Mouse (Mus musculus): Measurements from ENCODE around the gene Arhgap44. TPM values are rescaled to one million over a fixed set of nuclear protein-coding genes. Genes with fewer than 3 reads are reported as not detected.

Gene Arhgap44
- polyA plus RNA-seq, 1 experiment from 2014 or later: 20.8 TPM

- H3K27me3 ChIP-seq (ENCODE audit: control insufficient read depth, insufficient read depth, low read length): no peaks in the 10 kb centered on the region
- H3K4me1 ChIP-seq (ENCODE audit: control insufficient read depth, insufficient read depth, low read length): no peaks in the 10 kb centered on the region
- H3K4me3 ChIP-seq (ENCODE audit: low read depth, low read length): no peak overlapping the region
- H3K9ac ChIP-seq (replicated peaks; ENCODE audit: low read depth, low read length): no peak overlapping the region
- no peaks in the 10 kb centered on the region for H3K9me3 ChIP-seq (ENCODE audit: control insufficient read depth, low read length)
- ATAC-seq (ENCODE audit: low read depth): no peak
- no peaks in the 10 kb centered on the region for H3K36me3 ChIP-seq (ENCODE audit: control insufficient read depth, insufficient read depth, low read length)
- no peak overlapping the region for H3K4me2 ChIP-seq (ENCODE audit: low read depth, low read length)
- WGBS: 97% methylated on average over 1 of the region's 1 CpGs
- no peak overlapping the region for H3K27ac ChIP-seq (ENCODE audit: low read depth, low read length)
Observed at GRCm38 (mm10) chr11:65185114-65185513, 22.4 kb upstream of the Arhgap44 start.

- no peak overlapping the region for H3K9ac ChIP-seq (replicated peaks; ENCODE audit: low read depth, low read length)
- no peaks in the 10 kb centered on the region for H3K27me3 ChIP-seq (ENCODE audit: control insufficient read depth, insufficient read depth, low read length)
- ATAC-seq (ENCODE audit: low read depth): no peak
- no peak overlapping the region for H3K4me2 ChIP-seq (ENCODE audit: low read depth, low read length)
- 84% methylated on average over 4 of the region's 4 CpGs for WGBS
- H3K27ac ChIP-seq (ENCODE audit: low read depth, low read length): no peak overlapping the region
- H3K4me3 ChIP-seq (ENCODE audit: low read depth, low read length): no peak overlapping the region
- H3K36me3 ChIP-seq (ENCODE audit: control insufficient read depth, insufficient read depth, low read length): no peaks in the 10 kb centered on the region
- no peaks in the 10 kb centered on the region for H3K4me1 ChIP-seq (ENCODE audit: control insufficient read depth, insufficient read depth, low read length)
- H3K9me3 ChIP-seq (ENCODE audit: control insufficient read depth, low read length): no peaks in the 10 kb centered on the region
Observed at GRCm38 (mm10) chr11:65170121-65170750, 7.5 kb upstream of the Arhgap44 start.

GRCm38 (mm10) chr11:65161881-65162766 is 637 bp downstream of the Arhgap44 start:
- peak overlapping the region; percentile 85 for H3K4me2 ChIP-seq (ENCODE audit: low read depth, low read length)
- ATAC-seq (ENCODE audit: low read depth): peak; percentile 89
- WGBS: under 1% methylated on average over 49 of the region's 49 CpGs
- peak overlapping the region; percentile 90 for H3K4me3 ChIP-seq (ENCODE audit: low read depth, low read length)
- no peaks in the 10 kb centered on the region for H3K9me3 ChIP-seq (ENCODE audit: control insufficient read depth, low read length)
- H3K4me1 ChIP-seq (ENCODE audit: control insufficient read depth, insufficient read depth, low read length): 0 out of 2 replicates have a peak, but pooled peaks cover 8% of the 10 kb centered on the region
- no peaks in the 10 kb centered on the region; the same call in 1 of the 2 replicates for H3K27me3 ChIP-seq (ENCODE audit: control insufficient read depth, insufficient read depth, low read length)
- peak overlapping the region; percentile 72; the same call in 1 of the 2 replicates for H3K27ac ChIP-seq (ENCODE audit: low read depth, low read length)
- H3K36me3 ChIP-seq (ENCODE audit: control insufficient read depth, insufficient read depth, low read length): no peaks in the 10 kb centered on the region
- H3K9ac ChIP-seq (replicated peaks; ENCODE audit: low read depth, low read length): peak overlapping the region; percentile 89

GRCm38 (mm10) chr11:65160991-65161880 is 1.5 kb downstream of the Arhgap44 start:
- 55% methylated on average over 7 of the region's 7 CpGs for WGBS
- Histone ChIP-seq H3K4me3 (ENCODE audit: low read depth, low read length) (peak overlapping the region; percentile 90), H3K27ac (ENCODE audit: low read depth, low read length) (no peak overlapping the region)

GRCm38 (mm10) chr11:65159791-65160190 is 3.0 kb downstream of the Arhgap44 start, which contains the start of gene 1700086D15Rik:
Gene 1700086D15Rik, minus strand, starts transcription at chr11:65159891.
- ATAC-seq (ENCODE audit: low read depth): no peak
- Histone ChIP-seq H3K4me1 (ENCODE audit: control insufficient read depth, insufficient read depth, low read length) (0 out of 2 replicates have a peak, but pooled peaks cover 8% of the 10 kb centered on the region), H3K9ac (replicated peaks; ENCODE audit: low read depth, low read length) (no peak within 1 kb of the TSS), H3K27ac (ENCODE audit: low read depth, low read length) (no peak within 1 kb of the TSS), H3K4me2 (ENCODE audit: low read depth, low read length) (no peak within 1 kb of the TSS), H3K4me3 (ENCODE audit: low read depth, low read length) (no peak within 1 kb of the TSS), H3K9me3 (ENCODE audit: control insufficient read depth, low read length) (no peaks in the 10 kb centered on the region), H3K36me3 (ENCODE audit: control insufficient read depth, insufficient read depth, low read length) (no peaks in the 10 kb centered on the region), H3K27me3 (ENCODE audit: control insufficient read depth, insufficient read depth, low read length) (no peaks in the 10 kb centered on the region; the same call in 1 of the 2 replicates)
- 95% methylated on average over 5 of the region's 5 CpGs for WGBS

More at GRCm38 (mm10) chr11:65160991-65161880, 1.5 kb downstream of the Arhgap44 start:
- no peaks in the 10 kb centered on the region for H3K9me3 ChIP-seq (ENCODE audit: control insufficient read depth, low read length)
- H3K4me2 ChIP-seq (ENCODE audit: low read depth, low read length): peak overlapping the region; percentile 85
- 0 out of 2 replicates have a peak, but pooled peaks cover 8% of the 10 kb centered on the region for H3K4me1 ChIP-seq (ENCODE audit: control insufficient read depth, insufficient read depth, low read length)
- no peaks in the 10 kb centered on the region; the same call in 1 of the 2 replicates for H3K27me3 ChIP-seq (ENCODE audit: control insufficient read depth, insufficient read depth, low read length)
- peak overlapping the region; percentile 89 for H3K9ac ChIP-seq (replicated peaks; ENCODE audit: low read depth, low read length)
- ATAC-seq (ENCODE audit: low read depth): no peak
- no peaks in the 10 kb centered on the region for H3K36me3 ChIP-seq (ENCODE audit: control insufficient read depth, insufficient read depth, low read length)

- ATAC-seq (ENCODE audit: low read depth): no peak
- no peak overlapping the region for H3K4me3 ChIP-seq (ENCODE audit: low read depth, low read length)
Observed at GRCm38 (mm10) chr11:65158658-65158990, 4.1 kb downstream of the Arhgap44 start.

GRCm38 (mm10) chr11:65157966-65158657 is 4.6 kb downstream of the Arhgap44 start:
- no peak overlapping the region for H3K9ac ChIP-seq (replicated peaks; ENCODE audit: low read depth, low read length)
- no peaks in the 10 kb centered on the region for H3K9me3 ChIP-seq (ENCODE audit: control insufficient read depth, low read length)
- H3K4me3 ChIP-seq (ENCODE audit: low read depth, low read length): no peak overlapping the region
- no peaks in the 10 kb centered on the region; the same call in 1 of the 2 replicates for H3K27me3 ChIP-seq (ENCODE audit: control insufficient read depth, insufficient read depth, low read length)
- no peak for ATAC-seq (ENCODE audit: low read depth)
- H3K4me2 ChIP-seq (ENCODE audit: low read depth, low read length): no peak overlapping the region
- 0 out of 2 replicates have a peak, but pooled peaks cover 8% of the 10 kb centered on the region for H3K4me1 ChIP-seq (ENCODE audit: control insufficient read depth, insufficient read depth, low read length)
- H3K36me3 ChIP-seq (ENCODE audit: control insufficient read depth, insufficient read depth, low read length): no peaks in the 10 kb centered on the region
- H3K27ac ChIP-seq (ENCODE audit: low read depth, low read length): no peak overlapping the region
- WGBS: 95% methylated on average over 20 of the region's 20 CpGs

More at GRCm38 (mm10) chr11:65158658-65158990, 4.1 kb downstream of the Arhgap44 start:
- no peak overlapping the region for H3K9ac ChIP-seq (replicated peaks; ENCODE audit: low read depth, low read length)
- 0 out of 2 replicates have a peak, but pooled peaks cover 8% of the 10 kb centered on the region for H3K4me1 ChIP-seq (ENCODE audit: control insufficient read depth, insufficient read depth, low read length)
- H3K36me3 ChIP-seq (ENCODE audit: control insufficient read depth, insufficient read depth, low read length): no peaks in the 10 kb centered on the region
- H3K4me2 ChIP-seq (ENCODE audit: low read depth, low read length): no peak overlapping the region
- no peaks in the 10 kb centered on the region; the same call in 1 of the 2 replicates for H3K27me3 ChIP-seq (ENCODE audit: control insufficient read depth, insufficient read depth, low read length)
- WGBS: 93% methylated on average over 5 of the region's 5 CpGs
- no peaks in the 10 kb centered on the region for H3K9me3 ChIP-seq (ENCODE audit: control insufficient read depth, low read length)
- H3K27ac ChIP-seq (ENCODE audit: low read depth, low read length): no peak overlapping the region

GRCm38 (mm10) chr11:65153006-65153405 is 9.8 kb downstream of the Arhgap44 start:
- no peak overlapping the region for H3K4me3 ChIP-seq (ENCODE audit: low read depth, low read length)
- no peak overlapping the region for H3K27ac ChIP-seq (ENCODE audit: low read depth, low read length)
- no peaks in the 10 kb centered on the region for H3K36me3 ChIP-seq (ENCODE audit: control insufficient read depth, insufficient read depth, low read length)
- H3K9me3 ChIP-seq (ENCODE audit: control insufficient read depth, low read length): no peaks in the 10 kb centered on the region
- H3K9ac ChIP-seq (replicated peaks; ENCODE audit: low read depth, low read length): no peak overlapping the region
- H3K4me1 ChIP-seq (ENCODE audit: control insufficient read depth, insufficient read depth, low read length): no peaks in the 10 kb centered on the region
- H3K27me3 ChIP-seq (ENCODE audit: control insufficient read depth, insufficient read depth, low read length): no peaks in the 10 kb centered on the region
- WGBS: 83% methylated on average over 5 of the region's 5 CpGs
- no peak overlapping the region for H3K4me2 ChIP-seq (ENCODE audit: low read depth, low read length)
- no peak for ATAC-seq (ENCODE audit: low read depth)
